Mouse (Mus musculus) small intestine, adult 2 months (tissue): ENCODE data around the gene Neto2.

Source experiments
- CTCF ChIP-seq: fragments of 200-500 bp; IDR thresholded peaks from 2 replicates; pipeline ENCODE4 v1.5.1; 2012; ENCODE audit warnings: low read depth, mild to moderate bottlenecking, control low read depth, inconsistent platforms, low read length, moderate library complexity, mixed read lengths; ENCODE audit not compliant: insufficient replicate concordance, insufficient read length; ENCODE audit errors: extremely low read depth
- POLR2A ChIP-seq: fragments of 200-500 bp; IDR thresholded peaks from 2 replicates; pipeline ENCODE4 v1.6.1; 2012; ENCODE audit warnings: low read depth, mild to moderate bottlenecking, control low read depth, inconsistent platforms, low read length, moderate library complexity

- TF ChIP-seq CTCF, result peak; percentile 67
- no peak for TF ChIP-seq POLR2A
Measured at GRCm38 (mm10) chr8:85700101-85700750, 498 bp downstream of the Neto2 start.
